Mouse (Mus musculus) kidney, adult 11 months (tissue): ENCODE data around the gene Mmgt2.

ENCODE experiments used
- DNase-seq: peaks from one replicate; pipeline ENCODE4 v3.0.0; 2022

Gene Mmgt2

GRCm38 (mm10) chr11:62621586-62622283 lies 26.7 kb upstream of the Mmgt2 start:
- no peak for DNase-seq

GRCm38 (mm10) chr11:62622850-62623249 lies 25.6 kb upstream of the Mmgt2 start:
- DNase-seq: no peak

- no peak for DNase-seq
Measured at GRCm38 (mm10) chr11:62624341-62625291, 23.8 kb upstream of the Mmgt2 start.

GRCm38 (mm10) chr11:62629352-62630224 lies 18.9 kb upstream of the Mmgt2 start:
- no peak for DNase-seq

- no peak for DNase-seq
Measured at GRCm38 (mm10) chr11:62630225-62630821, 18.1 kb upstream of the Mmgt2 start.

GRCm38 (mm10) chr11:62631138-62631537 lies 17.3 kb upstream of the Mmgt2 start:
- DNase-seq: no peak

GRCm38 (mm10) chr11:62635406-62635805 lies 13.1 kb upstream of the Mmgt2 start:
- peak; percentile 14 for DNase-seq

GRCm38 (mm10) chr11:62636105-62636839 lies 12.2 kb upstream of the Mmgt2 start:
- peak; percentile 12 for DNase-seq

GRCm38 (mm10) chr11:62636840-62637221 lies 11.6 kb upstream of the Mmgt2 start:
- peak; percentile 26 for DNase-seq

GRCm38 (mm10) chr11:62637401-62637800 lies 11.1 kb upstream of the Mmgt2 start:
- DNase-seq: no peak

- DNase-seq: no peak
Measured at GRCm38 (mm10) chr11:62637806-62638205, 10.7 kb upstream of the Mmgt2 start.

GRCm38 (mm10) chr11:62638402-62638801 lies 10.1 kb upstream of the Mmgt2 start:
- no peak for DNase-seq

- no peak for DNase-seq
Measured at GRCm38 (mm10) chr11:62640378-62640777, 8.1 kb upstream of the Mmgt2 start.

GRCm38 (mm10) chr11:62642023-62642844 lies 6.2 kb upstream of the Mmgt2 start:
- DNase-seq: no peak

GRCm38 (mm10) chr11:62643011-62643631 lies 5.3 kb upstream of the Mmgt2 start:
- peak; percentile 89 for DNase-seq

- DNase-seq: no peak
Measured at GRCm38 (mm10) chr11:62643681-62644363, 4.6 kb upstream of the Mmgt2 start.

- no peak for DNase-seq
Measured at GRCm38 (mm10) chr11:62644602-62645336, 3.7 kb upstream of the Mmgt2 start.

- DNase-seq: no peak
Measured at GRCm38 (mm10) chr11:62645337-62645675, 3.2 kb upstream of the Mmgt2 start.
